Mouse (Mus musculus): ENCODE measurements at regions not wholly inside any gene's neighbourhood (a gene's known extent, or its start where the extent isn't known, plus 50 kb on each side); places are given as distances from the start of the nearest gene placed in this dataset.
A peak's percentile ranks its signal among the peaks of the same experiment; 100 is the strongest.

DNA sequence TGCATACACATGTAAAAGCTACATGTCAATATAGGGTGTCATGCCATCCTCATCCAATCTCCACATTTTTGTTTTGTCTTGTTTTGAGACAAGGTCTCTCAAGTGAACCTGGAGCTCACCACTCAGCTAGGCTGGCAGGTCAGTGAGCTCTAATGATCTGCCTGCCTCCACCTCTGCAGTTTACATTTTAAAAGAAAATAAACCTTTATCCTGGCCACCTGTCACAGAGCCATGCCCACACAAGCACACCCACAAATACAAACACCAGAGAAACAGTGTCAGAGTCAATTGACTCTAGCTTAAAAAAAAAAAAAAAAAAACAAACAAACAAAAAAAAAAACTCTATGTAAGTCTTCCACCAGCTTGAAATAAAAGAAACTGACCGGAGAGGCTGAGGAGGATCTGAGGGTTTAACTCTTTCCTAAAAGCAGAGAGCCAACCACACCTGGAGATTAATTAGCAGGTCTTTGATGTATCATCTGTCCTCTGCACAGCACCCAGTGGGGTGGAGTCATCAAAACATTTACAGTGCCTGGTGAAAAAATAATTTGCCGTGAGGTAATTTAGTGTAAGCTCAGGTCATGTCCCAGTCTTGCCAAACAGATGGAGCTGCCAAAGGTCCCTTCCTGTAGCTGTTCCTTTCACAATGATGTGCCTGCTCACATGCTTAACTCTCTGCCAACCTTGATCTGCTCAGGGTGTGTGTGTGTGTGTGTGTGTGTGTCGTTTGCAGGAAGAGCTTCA is 262.2 kb downstream of the Gm11361 start:
- H3K4me1 ChIP-seq (ENCODE audit: control insufficient read depth, insufficient read depth): 0 out of 2 replicates have a peak, but pooled peaks cover 3% of the 10 kb centered on the region
- 53% methylated on average over 3 of the region's 3 CpGs for WGBS
- no peaks in the 10 kb centered on the region for H3K9me3 ChIP-seq (replicated peaks; ENCODE audit: control insufficient read depth, low read length)
- TF ChIP-seq EP300 (IDR thresholded peaks at IDR 0.05; ENCODE audit: low read depth): no peak
- TF ChIP-seq CTCF (IDR thresholded peaks at IDR 0.05; ENCODE audit: low read depth): no peak
- H3K4me3 ChIP-seq (ENCODE audit: low read depth, low read length): no peak overlapping the region
- DNase-seq (ENCODE audit: low spot score) (no peak), ATAC-seq (ENCODE audit: insufficient read depth, low read depth) (peak; percentile 41; the same call in 1 of the 2 replicates)
- H3K27me3 ChIP-seq (ENCODE audit: control insufficient read depth, insufficient read depth, low read length): no peaks in the 10 kb centered on the region
- H3K27ac ChIP-seq (ENCODE audit: low read depth): no peak overlapping the region
- H3K9ac ChIP-seq (replicated peaks; ENCODE audit: low read depth, low read length): no peak overlapping the region
- no peak overlapping the region for H3K4me2 ChIP-seq (ENCODE audit: low read depth, low read length)
- H3K36me3 ChIP-seq (replicated peaks; ENCODE audit: control insufficient read depth, insufficient read depth, low read length): no peaks in the 10 kb centered on the region

DNA sequence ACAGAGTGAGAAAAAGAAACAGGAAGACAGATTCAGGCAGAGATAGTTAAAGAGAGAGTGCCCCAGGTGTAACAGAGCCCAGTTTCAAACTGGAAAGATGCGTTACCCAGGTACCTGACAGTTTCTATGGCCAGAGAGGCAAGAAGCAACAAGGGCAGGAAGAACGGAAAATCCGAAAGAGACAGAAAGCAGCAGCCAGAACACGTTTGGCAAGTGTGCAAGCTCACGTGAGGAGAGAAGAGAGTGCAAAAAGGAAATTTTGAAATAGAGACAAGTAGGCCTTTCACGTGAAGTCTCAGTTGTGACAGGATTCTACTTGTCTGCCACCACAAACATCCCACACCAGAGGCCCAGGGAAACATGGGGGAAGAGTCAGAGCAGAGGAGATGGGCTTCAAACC is 259.8 kb downstream of the Gm11361 start:
- Histone ChIP-seq H3K27ac (ENCODE audit: low read depth) (peak overlapping the region; percentile 43; the same call in 1 of the 2 replicates), H3K27me3 (ENCODE audit: control insufficient read depth, insufficient read depth, low read length) (no peaks in the 10 kb centered on the region), H3K4me3 (ENCODE audit: low read depth, low read length) (no peak overlapping the region), H3K9me3 (replicated peaks; ENCODE audit: control insufficient read depth, low read length) (no peaks in the 10 kb centered on the region), H3K9ac (replicated peaks; ENCODE audit: low read depth, low read length) (no peak overlapping the region), H3K36me3 (replicated peaks; ENCODE audit: control insufficient read depth, insufficient read depth, low read length) (no peaks in the 10 kb centered on the region), H3K4me2 (ENCODE audit: low read depth, low read length) (no peak overlapping the region), H3K4me1 (ENCODE audit: control insufficient read depth, insufficient read depth) (0 out of 2 replicates have a peak, but pooled peaks cover 3% of the 10 kb centered on the region)
- ATAC-seq (ENCODE audit: insufficient read depth, low read depth) (no peak), DNase-seq (ENCODE audit: low spot score) (no peak)
- TF ChIP-seq CTCF (IDR thresholded peaks at IDR 0.05; ENCODE audit: low read depth) (no peak), EP300 (IDR thresholded peaks at IDR 0.05; ENCODE audit: low read depth) (no peak)
- WGBS: 71% methylated on average over 6 of the region's 6 CpGs

DNA sequence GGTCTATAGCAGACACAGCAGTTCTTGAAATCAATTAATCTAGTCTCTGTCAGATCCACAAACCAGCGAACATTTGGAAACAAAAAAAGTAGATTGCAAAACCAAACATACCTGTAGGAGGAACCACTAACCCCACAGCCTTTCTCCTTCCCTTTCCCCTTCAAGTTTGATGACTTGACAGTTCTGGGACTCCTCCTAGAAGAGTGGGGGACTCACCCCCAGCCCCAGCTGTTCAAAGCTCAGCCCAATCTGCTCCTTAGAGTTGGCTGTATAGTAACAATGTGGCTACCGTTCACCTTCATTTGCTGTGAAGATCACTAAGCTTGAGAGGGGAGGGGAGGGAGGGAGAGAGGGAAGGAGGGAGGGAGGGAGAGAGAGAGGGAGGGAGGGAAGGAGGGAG is 259.3 kb downstream of the Gm11361 start:
- Histone ChIP-seq H3K27ac (ENCODE audit: low read depth) (no peak overlapping the region), H3K27me3 (ENCODE audit: control insufficient read depth, insufficient read depth, low read length) (no peaks in the 10 kb centered on the region), H3K9me3 (replicated peaks; ENCODE audit: control insufficient read depth, low read length) (no peaks in the 10 kb centered on the region), H3K4me1 (ENCODE audit: control insufficient read depth, insufficient read depth) (0 out of 2 replicates have a peak, but pooled peaks cover 3% of the 10 kb centered on the region), H3K4me3 (ENCODE audit: low read depth, low read length) (no peak overlapping the region), H3K4me2 (ENCODE audit: low read depth, low read length) (no peak overlapping the region), H3K9ac (replicated peaks; ENCODE audit: low read depth, low read length) (no peak overlapping the region), H3K36me3 (replicated peaks; ENCODE audit: control insufficient read depth, insufficient read depth, low read length) (no peaks in the 10 kb centered on the region)
- 52% methylated on average over 2 of the region's 2 CpGs for WGBS
- ATAC-seq (ENCODE audit: insufficient read depth, low read depth) (no peak), DNase-seq (ENCODE audit: low spot score) (no peak)
- TF ChIP-seq CTCF (IDR thresholded peaks at IDR 0.05; ENCODE audit: low read depth) (no peak), EP300 (IDR thresholded peaks at IDR 0.05; ENCODE audit: low read depth) (no peak)

DNA sequence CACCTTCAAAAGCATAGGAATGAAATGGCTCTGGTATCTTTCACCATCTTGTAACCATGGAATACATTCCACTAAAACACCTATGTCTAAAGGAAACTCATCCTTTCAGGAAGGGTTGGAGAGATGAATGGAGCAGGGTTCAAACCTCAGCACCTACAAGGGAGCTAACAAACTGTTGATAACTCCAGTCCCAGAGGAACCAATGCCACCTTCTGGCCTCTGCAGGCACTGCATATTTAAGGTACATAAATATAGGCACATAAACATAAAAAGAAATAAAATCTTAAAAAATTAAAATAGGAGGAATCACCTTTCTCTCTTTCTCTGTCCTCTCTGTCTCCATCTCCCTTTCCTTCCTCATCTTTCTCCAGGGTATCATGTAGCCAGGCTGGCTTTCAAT is 256.9 kb downstream of the Gm11361 start:
- Histone ChIP-seq H3K4me1 (ENCODE audit: control insufficient read depth, insufficient read depth) (no peaks in the 10 kb centered on the region), H3K27ac (ENCODE audit: low read depth) (no peak overlapping the region), H3K36me3 (replicated peaks; ENCODE audit: control insufficient read depth, insufficient read depth, low read length) (no peaks in the 10 kb centered on the region), H3K4me3 (ENCODE audit: low read depth, low read length) (no peak overlapping the region), H3K9ac (replicated peaks; ENCODE audit: low read depth, low read length) (no peak overlapping the region), H3K9me3 (replicated peaks; ENCODE audit: control insufficient read depth, low read length) (no peaks in the 10 kb centered on the region), H3K4me2 (ENCODE audit: low read depth, low read length) (no peak overlapping the region), H3K27me3 (ENCODE audit: control insufficient read depth, insufficient read depth, low read length) (no peaks in the 10 kb centered on the region)
- ATAC-seq (ENCODE audit: insufficient read depth, low read depth) (no peak), DNase-seq (ENCODE audit: low spot score) (no peak)
- TF ChIP-seq EP300 (IDR thresholded peaks at IDR 0.05; ENCODE audit: low read depth) (no peak), CTCF (IDR thresholded peaks at IDR 0.05; ENCODE audit: low read depth) (no peak)

DNA sequence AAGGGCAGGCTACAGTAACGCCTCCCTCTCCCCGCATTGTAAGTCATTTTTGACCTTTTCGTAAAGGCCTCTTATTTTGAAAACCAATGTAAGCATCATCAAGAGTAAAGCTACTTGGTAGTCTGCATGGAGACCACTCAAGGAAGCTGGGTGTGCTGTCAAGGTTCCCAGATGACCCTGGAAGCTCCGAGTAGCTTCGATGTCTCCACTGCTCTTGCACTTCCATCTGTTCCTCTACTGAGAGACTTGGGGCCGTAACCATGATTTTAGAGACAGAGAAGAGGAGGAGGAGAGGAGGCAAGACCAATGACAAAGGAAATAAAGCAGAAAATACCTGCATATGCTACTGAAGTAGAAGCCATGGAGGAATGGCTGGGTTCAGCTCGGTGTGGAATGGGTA is 256.0 kb downstream of the Gm11361 start:
- H3K36me3 ChIP-seq (replicated peaks; ENCODE audit: control insufficient read depth, insufficient read depth, low read length): no peaks in the 10 kb centered on the region
- WGBS: 90% methylated on average over 7 of the region's 7 CpGs
- peak overlapping the region; percentile 58; the same call in 1 of the 2 replicates for H3K27ac ChIP-seq (ENCODE audit: low read depth)
- ATAC-seq (ENCODE audit: insufficient read depth, low read depth) (no peak), DNase-seq (ENCODE audit: low spot score) (no peak)
- H3K27me3 ChIP-seq (ENCODE audit: control insufficient read depth, insufficient read depth, low read length): no peaks in the 10 kb centered on the region
- H3K4me1 ChIP-seq (ENCODE audit: control insufficient read depth, insufficient read depth): no peaks in the 10 kb centered on the region
- H3K4me2 ChIP-seq (ENCODE audit: low read depth, low read length): no peak overlapping the region
- no peaks in the 10 kb centered on the region for H3K9me3 ChIP-seq (replicated peaks; ENCODE audit: control insufficient read depth, low read length)
- H3K4me3 ChIP-seq (ENCODE audit: low read depth, low read length): no peak overlapping the region
- H3K9ac ChIP-seq (replicated peaks; ENCODE audit: low read depth, low read length): no peak overlapping the region
- TF ChIP-seq CTCF (IDR thresholded peaks at IDR 0.05; ENCODE audit: low read depth): no peak
- no peak for TF ChIP-seq EP300 (IDR thresholded peaks at IDR 0.05; ENCODE audit: low read depth)
